Mouse (Mus musculus) cerebellum, adult 2 months (tissue): Measurements from ENCODE around the gene Rgs12.

Source experiments
- CTCF ChIP-seq: fragments of 200-500 bp; IDR thresholded peaks from 2 replicates; pipeline ENCODE4 v1.5.1; 2011; ENCODE audit warnings: low read depth, mild to moderate bottlenecking, control low read depth, low read length, moderate library complexity, borderline replicate concordance; ENCODE audit not compliant: insufficient read depth
- POLR2A ChIP-seq: fragments of 200-500 bp; IDR thresholded peaks from 2 replicates; pipeline ENCODE4 v1.6.1; 2011; ENCODE audit warnings: low read length, control low read depth, borderline replicate concordance; ENCODE audit not compliant: insufficient read depth

DNA sequence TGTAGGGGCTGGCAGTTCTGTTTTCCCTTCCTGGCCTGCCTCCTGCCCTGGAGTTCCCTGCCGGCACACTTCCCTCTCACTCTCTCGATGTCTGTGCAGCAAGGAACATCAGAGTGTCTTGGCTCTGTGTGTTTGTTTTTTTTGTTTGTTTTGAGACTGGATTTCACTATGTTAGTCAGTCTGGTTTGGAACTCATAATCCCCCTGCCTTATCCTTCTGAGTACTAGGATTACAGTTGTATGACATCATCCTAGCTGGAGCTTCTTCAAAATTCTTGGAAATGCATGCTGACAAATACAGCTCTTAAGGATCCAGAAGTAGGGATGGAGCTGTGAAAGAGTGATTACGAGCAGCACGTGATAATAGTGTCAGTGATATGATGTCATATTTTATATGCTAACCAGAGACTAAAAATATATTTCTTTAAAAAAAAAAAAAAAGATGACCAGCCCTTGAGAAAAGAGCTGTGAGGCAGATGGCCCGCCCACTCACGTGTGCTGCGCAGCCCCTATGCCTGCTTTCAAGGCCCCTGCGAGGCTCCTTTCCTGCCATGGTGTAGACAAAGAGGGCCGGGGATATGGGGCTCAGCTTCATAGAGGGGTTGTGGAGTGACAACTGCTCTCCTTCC, 70.5 kb downstream of the Rgs12 start:
- TF ChIP-seq CTCF (no peak), POLR2A (no peak)
